Mouse (Mus musculus) myocyte (in vitro differentiated cells): ENCODE results near the gene Zfyve27.

ENCODE experiments used
- CEBPB ChIP-seq: IDR thresholded peaks from 2 replicates; pipeline ENCODE4 v1.6.1; 2011; ENCODE audit warnings: mild to moderate bottlenecking, moderate library complexity; ENCODE audit not compliant: poor library complexity, insufficient read depth, severe bottlenecking
- POLR2AphosphoS2 ChIP-seq: IDR thresholded peaks from one replicate; pipeline ENCODE4 v1.6.1; 2011; ENCODE audit warnings: low read depth, control low read depth; ENCODE audit not compliant: insufficient read length

DNA sequence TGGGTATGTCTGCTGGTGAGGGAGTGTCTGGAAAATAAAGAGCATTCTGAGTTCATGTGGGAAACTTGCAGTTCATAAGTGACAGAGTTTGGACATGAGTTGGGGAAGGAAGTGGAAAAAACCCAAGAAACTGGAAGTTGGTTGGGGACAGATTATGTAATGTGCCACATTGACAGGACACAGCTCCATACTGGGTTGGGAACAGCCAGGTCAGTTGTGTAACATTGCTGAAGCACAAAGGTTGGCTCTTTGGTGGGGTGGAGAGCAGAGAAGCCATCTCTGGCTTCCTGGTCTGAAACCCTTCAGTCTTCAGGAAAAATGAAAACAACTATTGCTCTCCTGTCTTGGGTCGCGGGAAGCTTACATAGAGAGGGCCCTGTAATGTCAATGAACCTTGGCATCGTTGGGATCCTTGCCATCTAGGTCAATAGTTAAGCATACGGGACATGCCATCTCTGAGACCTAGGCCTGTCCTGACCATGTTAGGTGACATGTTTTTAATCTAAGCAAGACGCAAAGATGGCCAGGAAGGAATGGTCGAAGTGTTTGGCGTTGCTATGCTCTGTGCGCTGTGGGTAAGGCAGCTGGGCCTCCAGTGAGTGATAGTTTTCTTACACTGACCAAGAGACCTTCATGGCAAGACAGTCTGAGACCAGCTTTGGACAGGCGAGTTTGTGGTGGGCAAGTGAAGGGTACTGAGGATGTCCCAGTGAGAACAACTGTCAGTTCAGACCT, 17.3 kb upstream of the Zfyve27 start:
- TF ChIP-seq POLR2AphosphoS2 (no peak), CEBPB (no peak)
